Mouse (Mus musculus) limb, embryonic 11.5 days (tissue): ENCODE results near the gene Rhobtb1. TPM values are rescaled to one million over a fixed set of nuclear protein-coding genes. Genes with fewer than 3 reads are reported as not detected.

Experiments
- ATAC-seq: fragments of 200-750 bp; cut with Nextera tagmentation; 2 replicates; pipeline ENCODE4 v1.8.0; 2017; ENCODE audit warnings: low read depth; ENCODE audit not compliant: insufficient number of reproducible peaks, low FRiP score, low TSS enrichment
- DNase-seq: peaks from one replicate; pipeline ENCODE4 v3.0.0-alpha.2; 2015; ENCODE audit warnings: low spot score
- H3K27ac ChIP-seq: fragments of 300-500 bp; sonication (generic); replicated peaks from 2 replicates; pipeline ENCODE4 v1.5.1; 2014; ENCODE audit warnings: low read depth, mild to moderate bottlenecking, low read length
- H3K27me3 ChIP-seq: fragments of 300-500 bp; sonication (generic); 2 replicates; pipeline ENCODE4 v1.6.1; 2014; ENCODE audit warnings: mild to moderate bottlenecking, low read length, mixed read lengths; ENCODE audit not compliant: control insufficient read depth, insufficient read depth
- H3K36me3 ChIP-seq: fragments of 300-500 bp; sonication (generic); 2 replicates; pipeline ENCODE4 v1.6.1; 2014; ENCODE audit warnings: mild to moderate bottlenecking, low read length, moderate library complexity, mixed read lengths; ENCODE audit not compliant: control insufficient read depth, insufficient read depth
- H3K4me1 ChIP-seq: fragments of 300-500 bp; sonication (generic); 2 replicates; pipeline ENCODE4 v1.6.1; 2014; ENCODE audit warnings: low read length, mixed read lengths; ENCODE audit not compliant: control insufficient read depth, insufficient read depth
- H3K4me2 ChIP-seq: fragments of 300-500 bp; sonication (generic); 2 replicates; pipeline ENCODE4 v1.6.1; 2014; ENCODE audit warnings: low read depth, mild to moderate bottlenecking, moderate library complexity; ENCODE audit not compliant: severe bottlenecking
- H3K4me3 ChIP-seq: fragments of 300-500 bp; sonication (generic); 2 replicates; pipeline ENCODE4 v1.5.1; 2014; ENCODE audit warnings: low read depth, low read length
- H3K9ac ChIP-seq: fragments of 300-500 bp; sonication (generic); 2 replicates; pipeline ENCODE4 v1.6.1; 2014; ENCODE audit warnings: mild to moderate bottlenecking, low read length
- H3K9me3 ChIP-seq: fragments of 300-500 bp; sonication (generic); 2 replicates; pipeline ENCODE4 v1.6.1; 2016; ENCODE audit warnings: low read length; ENCODE audit not compliant: control insufficient read depth
- WGBS: fragments of 180-500 bp; shearing (Covaris S2); extraction: QIAGEN DNeasy Blood & Tissue Kit; methylation state at CpG from one replicate; pipeline ENCODE4 v1.1.7; 2014; 5-methylcytosine and 5-hydroxymethylcytosine counted together
- polyA plus RNA-seq: library from polyadenylated mRNA; unstranded; fragments of >200 nt; fragmentation: Nextera tagmentation; extraction: Ambion mirVana; gene quantifications from 2 replicates; pipeline ENCODE4 v1.2.1, GENCODE M21; 2014

The Rhobtb1 gene
- polyA plus RNA-seq, 1 experiment from 2014 or later: 23.8 TPM

GRCm38 (mm10) chr10:69334271-69335194 lies 183.3 kb downstream of the Rhobtb1 start:
- Histone ChIP-seq H3K4me3 (no peak overlapping the region), H3K4me1 (no peaks in the 10 kb centered on the region), H3K9ac (no peak overlapping the region), H3K4me2 (no peak overlapping the region), H3K27ac (no peak overlapping the region), H3K9me3 (no peaks in the 10 kb centered on the region), H3K36me3 (peaks cover 29% of the 10 kb centered on the region), H3K27me3 (no peaks in the 10 kb centered on the region)
- DNase-seq (no peak), ATAC-seq (no peak)
- 87% methylated on average over 16 of the region's 16 CpGs for WGBS

- Histone ChIP-seq H3K4me2 (no peak overlapping the region), H3K4me3 (no peak overlapping the region), H3K27me3 (no peaks in the 10 kb centered on the region), H3K9ac (no peak overlapping the region), H3K4me1 (no peaks in the 10 kb centered on the region), H3K27ac (no peak overlapping the region), H3K36me3 (peaks cover 35% of the 10 kb centered on the region), H3K9me3 (no peaks in the 10 kb centered on the region)
- ATAC-seq (no peak), DNase-seq (no peak)
- whole genome bisulfite sequencing: 89% methylated on average over 7 of the region's 7 CpGs
These were observed 183.9 kb downstream of the Rhobtb1 start for GRCm38 (mm10) chr10:69335195-69335536.

- H3K4me3 ChIP-seq: no peak overlapping the region
- no peaks in the 10 kb centered on the region for H3K27me3 ChIP-seq
- ATAC-seq: peak; percentile 44; the same call in 1 of the 2 replicates
- H3K36me3 ChIP-seq: peaks cover 39% of the 10 kb centered on the region
- 85% methylated on average over 4 of the region's 4 CpGs for WGBS
- no peak for DNase-seq
- H3K4me1 ChIP-seq: no peaks in the 10 kb centered on the region
- no peaks in the 10 kb centered on the region for H3K9me3 ChIP-seq
- no peak overlapping the region for H3K9ac ChIP-seq
- no peak overlapping the region for H3K4me2 ChIP-seq
- H3K27ac ChIP-seq: no peak overlapping the region
These were observed 184.4 kb downstream of the Rhobtb1 start for GRCm38 (mm10) chr10:69335611-69336010.

- no peaks in the 10 kb centered on the region for H3K9me3 ChIP-seq
- H3K4me2 ChIP-seq: no peak overlapping the region
- ATAC-seq (no peak), DNase-seq (no peak)
- no peak overlapping the region for H3K27ac ChIP-seq
- no peaks in the 10 kb centered on the region for H3K4me1 ChIP-seq
- H3K27me3 ChIP-seq: no peaks in the 10 kb centered on the region
- 89% methylated on average over 11 of the region's 11 CpGs for WGBS
- H3K9ac ChIP-seq: no peak overlapping the region
- no peak overlapping the region for H3K4me3 ChIP-seq
- H3K36me3 ChIP-seq: peaks cover 41% of the 10 kb centered on the region
These were observed 185.0 kb downstream of the Rhobtb1 start for GRCm38 (mm10) chr10:69336219-69336618.

- ATAC-seq (no peak), DNase-seq (no peak)
- H3K9me3 ChIP-seq: no peaks in the 10 kb centered on the region
- H3K27ac ChIP-seq: no peak overlapping the region
- H3K9ac ChIP-seq: no peak overlapping the region
- 96% methylated on average over 6 of the region's 6 CpGs for WGBS
- H3K4me1 ChIP-seq: no peaks in the 10 kb centered on the region
- H3K4me2 ChIP-seq: no peak overlapping the region
- H3K36me3 ChIP-seq: peaks cover 55% of the 10 kb centered on the region
- no peaks in the 10 kb centered on the region for H3K27me3 ChIP-seq
- no peak overlapping the region for H3K4me3 ChIP-seq
These were observed 188.8 kb downstream of the Rhobtb1 start for GRCm38 (mm10) chr10:69340001-69340400.

Other genes with a start within 250 kb of the Rhobtb1 start
- 2.2 and 2.3 TPM in 2 replicates for gene A930033H14Rik, start 61.7 kb downstream of the Rhobtb1 start, polyA plus RNA-seq
- 528 and 536 TPM in 2 replicates for gene Cdk1, start 201.5 kb downstream of the Rhobtb1 start, polyA plus RNA-seq
- 22.3 and 25.1 TPM in 2 replicates for gene Ank3, start 247.3 kb downstream of the Rhobtb1 start, polyA plus RNA-seq